Mouse (Mus musculus) CH12.LX (cell line): ENCODE measurements around the gene 4931406P16Rik. TPM values are rescaled to one million over a fixed set of nuclear protein-coding genes. Genes with fewer than 3 reads are reported as not detected.

Experiments
- DNase-seq: peaks from one replicate; pipeline ENCODE4 v3.0.0-alpha.2; 2013; ENCODE audit errors: extremely low read depth
- H3K27ac ChIP-seq: 2 replicates; pipeline ENCODE4 v1.5.1; 2012; ENCODE audit warnings: low read depth, mild to moderate bottlenecking, control low read depth, moderate library complexity; ENCODE audit not compliant: insufficient read depth
- H3K27me3 ChIP-seq: replicated peaks from 2 replicates; pipeline ENCODE3; 2012; ENCODE audit warnings: inconsistent platforms
- H3K36me3 ChIP-seq, 2 experiments: replicated peaks in 1 of 2; 2 replicates each; pipeline versions ENCODE3 to v1.6.1; 2012; ENCODE audit warnings: inconsistent platforms in 1 of 2, low read length in 1 of 2, mild to moderate bottlenecking in 1 of 2, mixed read lengths in 1 of 2, moderate library complexity in 1 of 2; ENCODE audit not compliant: control insufficient read depth in 1 of 2, insufficient read depth in 1 of 2
- H3K4me1 ChIP-seq, 2 experiments: 2 replicates each; pipeline ENCODE4 v1.6.1; 2012; ENCODE audit warnings: inconsistent platforms in 1 of 2, moderate library complexity in 1 of 2; ENCODE audit not compliant: insufficient read depth in 2 of 2, control insufficient read depth in 1 of 2
- H3K4me2 ChIP-seq: 2 replicates; pipeline ENCODE4 v1.6.1; 2012; ENCODE audit warnings: low read depth, mild to moderate bottlenecking, control low read depth; ENCODE audit not compliant: poor library complexity, insufficient read depth, severe bottlenecking
- H3K4me3 ChIP-seq, 3 experiments: fragments of 150-350 bp in 1 of 3; sonication (generic) in 1 of 3; replicated peaks in 1 of 3; 2 replicates each; pipeline versions ENCODE3 to v1.5.1; 2011 to 2012; ENCODE audit warnings: low read depth in 2 of 3, low read length in 2 of 3, mild to moderate bottlenecking in 2 of 3, moderate library complexity in 2 of 3, control low read depth in 1 of 3, improper control_type of control experiment in 1 of 3, inconsistent platforms in 1 of 3, mixed read lengths in 1 of 3; ENCODE audit not compliant: poor library complexity in 1 of 3
- H3K79me2 ChIP-seq: replicated peaks from 2 replicates; pipeline ENCODE4 v1.6.1; 2012; ENCODE audit warnings: mild to moderate bottlenecking, moderate library complexity; ENCODE audit not compliant: control insufficient read depth, poor library complexity, insufficient read depth, severe bottlenecking; ENCODE audit errors: extremely low read depth
- H3K9ac ChIP-seq: 2 replicates; pipeline ENCODE4 v1.6.1; 2012; ENCODE audit warnings: low read depth, mild to moderate bottlenecking, control low read depth, moderate library complexity; ENCODE audit not compliant: insufficient read depth
- H3K9me3 ChIP-seq: replicated peaks from 2 replicates; pipeline ENCODE3; 2012; ENCODE audit warnings: low read length, inconsistent platforms, mixed read lengths
- CHD1 ChIP-seq: IDR thresholded peaks from 2 replicates; pipeline ENCODE4 v1.6.1; 2012; ENCODE audit warnings: low read depth, low read length, improper control_type of control experiment, inconsistent platforms
- CTCF ChIP-seq, 2 experiments: IDR thresholded peaks in 1 of 2; conservative IDR thresholded peaks in 1 of 2; 2 replicates each; pipeline ENCODE4 v1.5.1; 2011 to 2012; ENCODE audit warnings: low read depth in 2 of 2, low read length in 2 of 2, improper control_type of control experiment in 1 of 2, inconsistent platforms in 1 of 2, mild to moderate bottlenecking in 1 of 2, moderate library complexity in 1 of 2
- GABPA ChIP-seq: IDR thresholded peaks from 2 replicates; pipeline ENCODE4 v1.6.1; 2012; ENCODE audit warnings: low read depth, low read length, improper control_type of control experiment, inconsistent platforms; ENCODE audit not compliant: insufficient replicate concordance
- JUN ChIP-seq: IDR thresholded peaks from 2 replicates; pipeline ENCODE4 v1.6.1; 2011; ENCODE audit warnings: low read depth, mild to moderate bottlenecking, low read length, improper control_type of control experiment, moderate library complexity; ENCODE audit not compliant: insufficient read depth
- KAT2A ChIP-seq: IDR thresholded peaks from 2 replicates; pipeline ENCODE4 v1.6.1; 2012; ENCODE audit warnings: low read length, improper control_type of control experiment, inconsistent platforms; ENCODE audit not compliant: insufficient replicate concordance
- MEF2A ChIP-seq: IDR thresholded peaks from 2 replicates; pipeline ENCODE4 v1.6.1; 2014; ENCODE audit warnings: low read depth, mild to moderate bottlenecking, inconsistent platforms, low read length, improper control_type of control experiment, borderline replicate concordance
- MXI1 ChIP-seq: IDR thresholded peaks from 2 replicates; pipeline ENCODE4 v1.6.1; 2011; ENCODE audit warnings: mild to moderate bottlenecking, low read depth, low read length, improper control_type of control experiment
- MYC ChIP-seq: IDR thresholded peaks from 2 replicates; pipeline ENCODE4 v1.6.1; 2011; ENCODE audit warnings: low read depth, mild to moderate bottlenecking, improper control_type of control experiment, low read length
- NELFE ChIP-seq: IDR thresholded peaks from 2 replicates; pipeline ENCODE4 v1.6.1; 2011; ENCODE audit warnings: low read depth, low read length, improper control_type of control experiment
- PAX5 ChIP-seq: IDR thresholded peaks from 2 replicates; pipeline ENCODE4 v1.6.1; 2012; ENCODE audit warnings: low read length, inconsistent platforms, mixed read lengths
- RAD21 ChIP-seq: IDR thresholded peaks from 2 replicates; pipeline ENCODE4 v1.6.1; 2011; ENCODE audit warnings: low read depth, mild to moderate bottlenecking, low read length, improper control_type of control experiment, moderate library complexity
- RCOR1 ChIP-seq: conservative IDR thresholded peaks from 2 replicates; pipeline ENCODE4 v1.6.1; 2012; ENCODE audit warnings: low read depth, mild to moderate bottlenecking, inconsistent platforms, low read length, improper control_type of control experiment
- TCF12 ChIP-seq: IDR thresholded peaks from 2 replicates; pipeline ENCODE4 v1.6.1; 2014; ENCODE audit warnings: low read depth, mild to moderate bottlenecking, inconsistent platforms, low read length, improper control_type of control experiment
- UBTF ChIP-seq: IDR thresholded peaks from 2 replicates; pipeline ENCODE4 v1.6.1; 2012; ENCODE audit warnings: low read depth, mild to moderate bottlenecking, inconsistent platforms, low read length, improper control_type of control experiment, moderate library complexity
- dilution Hi-C: fragments of 300-500 bp; cut with MboI; formaldehyde crosslinking; loops from 2 replicates; pipeline ENCODE4 v1.14.3; 2020; ENCODE audit warnings: low sequenced_read_pairs; ENCODE audit not compliant: extremely low pct_unique_long_range_greater_than_20kb, extremely low pct_ligation_motif_present
- in situ Hi-C: fragments of 300-500 bp; cut with MboI; formaldehyde crosslinking; loops from 3 replicates; pipeline ENCODE4 v1.14.3; 2019; ENCODE audit warnings: low sequenced_read_pairs, low pct_ligation_motif_present, low pct_unique_long_range_greater_than_20kb, mixed read lengths
- polyA plus RNA-seq: library from polyadenylated mRNA; unstranded; fragments of >175 nt; gene quantifications from 2 replicates; pipeline ENCODE4 v1.2.1, GENCODE M21; 2012; ENCODE audit warnings: low read depth; ENCODE audit not compliant: insufficient read length
- total RNA-seq, 2 experiments: library from RNA; depleted of rRNA; stranded (reverse); fragments of 300-350 nt in 1 of 2; fragments of >200 nt in 1 of 2; gene quantifications; 2 replicates each; pipeline ENCODE4 v1.2.3; 2012 to 2014

4931406P16Rik gene
- total and polyA plus RNA-seq, 3 experiments, result 10.0 to 15.6 (median 11.7) TPM

- DNase-seq, result no peak
- peak overlapping the region; percentile 78; the same call in 1 of the 2 replicates for H3K9ac ChIP-seq
- no peaks in the 10 kb centered on the region for H3K9me3 ChIP-seq
- TF ChIP-seq PAX5 (no peak), RAD21 (no peak)
- peak overlapping the region; percentile 27 to 87 (median 35) for H3K4me3 ChIP-seq
- in situ Hi-C loops (no loop called here), dilution Hi-C loops (no loop called here)
- peak overlapping the region; percentile 30 for H3K4me2 ChIP-seq
- H3K79me2 ChIP-seq, result peaks cover 40% of the 10 kb centered on the region
- no peak overlapping the region for H3K27ac ChIP-seq
- H3K27me3 ChIP-seq, result no peaks in the 10 kb centered on the region
- H3K4me1 ChIP-seq, result peaks cover 5 to 62% of the 10 kb centered on the region in 2 experiments
- peaks cover 38 to 50% of the 10 kb centered on the region in 2 experiments for H3K36me3 ChIP-seq
Measured at GRCm38 (mm10) chr7:34228641-34229040, 84.7 kb downstream of the 4931406P16Rik start.

DNA sequence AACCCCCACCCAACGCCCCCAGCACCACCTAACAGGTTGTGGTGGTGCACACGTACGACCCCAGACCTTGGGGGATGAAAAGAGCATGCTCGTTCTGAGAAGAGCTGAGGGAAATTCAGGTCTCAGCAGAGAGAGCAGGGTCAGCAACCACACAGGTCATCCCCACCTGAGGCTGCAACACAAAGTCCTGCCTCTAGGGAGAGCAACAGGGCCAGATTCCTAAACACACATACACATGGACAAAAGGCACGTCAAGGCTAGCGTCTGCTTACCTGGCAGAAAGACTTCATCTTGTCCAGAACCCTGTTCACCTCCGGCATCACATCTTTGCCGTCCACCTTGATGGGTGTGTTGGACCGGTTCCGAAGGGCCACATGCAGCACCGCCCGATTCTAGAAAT is 86.5 kb downstream of the 4931406P16Rik start:
- H3K9ac ChIP-seq, result no peak overlapping the region
- peaks cover 6% of the 10 kb centered on the region for H3K9me3 ChIP-seq
- H3K4me1 ChIP-seq, result peaks cover 5 to 48% of the 10 kb centered on the region in 2 experiments
- H3K4me2 ChIP-seq, result no peak overlapping the region
- H3K27me3 ChIP-seq, result no peaks in the 10 kb centered on the region
- in situ Hi-C loops, result no loop called here
- H3K4me3 ChIP-seq, result no peak overlapping the region
- H3K36me3 ChIP-seq, result peaks cover 55 to 68% of the 10 kb centered on the region in 2 experiments
- TF ChIP-seq CTCF (conservative IDR thresholded peaks at IDR 0.05 in 1 of 2, IDR thresholded peaks at IDR 0.05 in 1 of 2; ENCODE audit: low read depth in 2 of 2, low read length in 2 of 2), result peak in 1 of 2 experiments; percentile 28; a peak in 2 of 4 replicates
- no peak for TF ChIP-seq TCF12
- H3K27ac ChIP-seq, result no peak overlapping the region
- dilution Hi-C loops, result no loop called here
- DNase-seq, result no peak
- H3K79me2 ChIP-seq, result peaks cover 40% of the 10 kb centered on the region

DNA sequence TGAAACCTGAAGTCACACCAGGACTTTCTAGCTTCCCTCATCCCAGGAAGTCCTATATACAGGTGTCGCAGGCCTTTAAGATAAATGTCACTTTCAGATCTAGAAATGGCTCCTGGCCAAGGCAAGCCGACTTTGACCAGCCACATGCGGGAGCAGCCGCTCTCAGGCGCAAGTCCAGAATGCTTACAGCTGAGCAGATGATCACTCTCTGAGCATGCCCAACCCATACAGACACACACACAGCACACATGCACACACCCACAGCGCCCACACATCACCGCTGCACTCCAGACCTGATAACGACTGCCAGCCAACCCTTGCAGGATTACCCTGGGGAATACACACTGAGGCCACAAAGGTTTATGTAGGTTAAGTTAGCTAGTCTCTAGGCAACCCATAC is 87.3 kb downstream of the 4931406P16Rik start:
- Histone ChIP-seq H3K4me2 (no peak overlapping the region), H3K4me3 (no peak overlapping the region)
- TF ChIP-seq MEF2A (no peak), CHD1 (no peak), TCF12 (no peak), MYC (no peak), RCOR1 (no peak), JUN (no peak), MXI1 (no peak), KAT2A (no peak), NELFE (no peak), GABPA (no peak), CTCF (conservative IDR thresholded peaks at IDR 0.05 in 1 of 2, IDR thresholded peaks at IDR 0.05 in 1 of 2; ENCODE audit: low read depth in 2 of 2, low read length in 2 of 2) (no peak), UBTF (no peak)

More for the DNA sequence above, 87.3 kb downstream of the 4931406P16Rik start:
- H3K27me3 ChIP-seq, result no peaks in the 10 kb centered on the region
- H3K27ac ChIP-seq, result no peak overlapping the region
- no peak overlapping the region for H3K9ac ChIP-seq
- peaks cover 61 to 75% of the 10 kb centered on the region in 2 experiments for H3K36me3 ChIP-seq
- H3K9me3 ChIP-seq, result peaks cover 6% of the 10 kb centered on the region
- in situ Hi-C loops (no loop called here), dilution Hi-C loops (no loop called here)
- no peak for DNase-seq
- peaks cover 5 to 40% of the 10 kb centered on the region in 2 experiments for H3K4me1 ChIP-seq
- peaks cover 40% of the 10 kb centered on the region for H3K79me2 ChIP-seq
